Mouse (Mus musculus) kidney, embryonic 16.5 days (tissue): ENCODE measurements around the gene Toe1. TPM values are rescaled to one million over a fixed set of nuclear protein-coding genes. Genes with fewer than 3 reads are reported as not detected.

ENCODE experiments used
- ATAC-seq: fragments of 200-750 bp; cut with Nextera tagmentation; 2 replicates; pipeline ENCODE4 v1.8.0; 2017; ENCODE audit warnings: moderate TSS enrichment; ENCODE audit not compliant: low FRiP score, low TSS enrichment
- H3K27ac ChIP-seq: fragments of 300-500 bp; sonication (generic); 2 replicates; pipeline ENCODE4 v1.5.1; 2014; ENCODE audit warnings: low read length
- H3K27me3 ChIP-seq: fragments of 300-500 bp; sonication (generic); 2 replicates; pipeline ENCODE4 v1.6.1; 2014; ENCODE audit warnings: low read length, control low read depth, mixed read lengths; ENCODE audit not compliant: insufficient read depth
- H3K36me3 ChIP-seq: fragments of 300-500 bp; sonication (generic); 2 replicates; pipeline ENCODE4 v1.6.1; 2014; ENCODE audit warnings: low read length, control low read depth, mixed read lengths; ENCODE audit not compliant: insufficient read depth
- H3K4me1 ChIP-seq: fragments of 300-500 bp; sonication (generic); 2 replicates; pipeline ENCODE4 v1.6.1; 2014; ENCODE audit warnings: low read length, control low read depth, mixed read lengths; ENCODE audit not compliant: insufficient read depth
- H3K4me2 ChIP-seq: fragments of 300-500 bp; sonication (generic); replicated peaks from 2 replicates; pipeline ENCODE4 v1.6.1; 2014; ENCODE audit warnings: low read depth, low read length
- H3K4me3 ChIP-seq: fragments of 300-500 bp; sonication (generic); 2 replicates; pipeline ENCODE4 v1.5.1; 2014; ENCODE audit warnings: mild to moderate bottlenecking, low read length
- H3K9ac ChIP-seq: fragments of 300-500 bp; sonication (generic); replicated peaks from 2 replicates; pipeline ENCODE4 v1.6.1; 2014; ENCODE audit warnings: low read length
- H3K9me3 ChIP-seq: fragments of 300-500 bp; sonication (generic); 2 replicates; pipeline ENCODE4 v1.6.1; 2016; ENCODE audit warnings: low read length, control low read depth
- WGBS: fragments of 180-500 bp; shearing (Covaris S2); extraction: QIAGEN DNeasy Blood & Tissue Kit; methylation state at CpG from one replicate; pipeline ENCODE4 v1.1.7; 2014; 5-methylcytosine and 5-hydroxymethylcytosine counted together
- polyA plus RNA-seq: library from polyadenylated mRNA; unstranded; fragments of >200 nt; fragmentation: Nextera tagmentation; extraction: Ambion mirVana; gene quantifications from 2 replicates; pipeline ENCODE4 v1.2.1, GENCODE M21; 2015

Gene Toe1
- polyA plus RNA-seq, 1 experiment from 2014 or later = 42.8 TPM

GRCm38 (mm10) chr4:116799901-116800300 is 7.5 kb downstream of the Toe1 start:
- H3K27me3 ChIP-seq = no peaks in the 10 kb centered on the region
- no peak for ATAC-seq
- 39% methylated on average over 5 of the region's 5 CpGs for WGBS
- no peak overlapping the region for H3K9ac ChIP-seq
- H3K36me3 ChIP-seq = peaks cover 17% of the 10 kb centered on the region
- no peaks in the 10 kb centered on the region for H3K9me3 ChIP-seq
- no peaks in the 10 kb centered on the region for H3K4me1 ChIP-seq
- no peak overlapping the region for H3K27ac ChIP-seq
- H3K4me2 ChIP-seq = no peak overlapping the region
- no peak overlapping the region for H3K4me3 ChIP-seq

- Histone ChIP-seq H3K9me3 (no peaks in the 10 kb centered on the region), H3K27ac (no peak overlapping the region), H3K4me1 (no peaks in the 10 kb centered on the region), H3K4me3 (no peak overlapping the region), H3K36me3 (no peaks in the 10 kb centered on the region), H3K27me3 (no peaks in the 10 kb centered on the region), H3K9ac (no peak overlapping the region), H3K4me2 (no peak overlapping the region)
- 70% methylated on average over 1 of the region's 1 CpGs for WGBS
- ATAC-seq = no peak
Measured at GRCm38 (mm10) chr4:116796442-116797110, 10.9 kb downstream of the Toe1 start.

- Histone ChIP-seq H3K4me1 (no peaks in the 10 kb centered on the region), H3K4me2 (no peak overlapping the region), H3K9ac (no peak overlapping the region), H3K27me3 (no peaks in the 10 kb centered on the region), H3K27ac (no peak overlapping the region), H3K36me3 (no peaks in the 10 kb centered on the region), H3K4me3 (no peak overlapping the region), H3K9me3 (no peaks in the 10 kb centered on the region)
- 81% methylated on average over 2 of the region's 2 CpGs for WGBS
- no peak for ATAC-seq
Measured at GRCm38 (mm10) chr4:116794273-116794672, 13.2 kb downstream of the Toe1 start.

- no peaks in the 10 kb centered on the region for H3K9me3 ChIP-seq
- no peak overlapping the region for H3K27ac ChIP-seq
- WGBS = 83% methylated on average over 8 of the region's 8 CpGs
- H3K4me1 ChIP-seq = no peaks in the 10 kb centered on the region
- no peak overlapping the region for H3K4me2 ChIP-seq
- H3K9ac ChIP-seq = no peak overlapping the region
- no peak for ATAC-seq
- H3K27me3 ChIP-seq = no peaks in the 10 kb centered on the region
- H3K4me3 ChIP-seq = no peak overlapping the region
- H3K36me3 ChIP-seq = no peaks in the 10 kb centered on the region
Measured at GRCm38 (mm10) chr4:116792453-116792852, 15.0 kb downstream of the Toe1 start.

GRCm38 (mm10) chr4:116788956-116789355 is 18.5 kb downstream of the Toe1 start:
- Histone ChIP-seq H3K9me3 (no peaks in the 10 kb centered on the region), H3K27me3 (no peaks in the 10 kb centered on the region), H3K9ac (no peak overlapping the region), H3K27ac (no peak overlapping the region), H3K4me3 (no peak overlapping the region), H3K36me3 (no peaks in the 10 kb centered on the region), H3K4me2 (no peak overlapping the region), H3K4me1 (no peaks in the 10 kb centered on the region)
- ATAC-seq = 0 out of 2 replicates have a peak, but pooled peaks have one; percentile 61
- WGBS = 9% methylated on average over 3 of the region's 3 CpGs

GRCm38 (mm10) chr4:116787985-116788760 is 19.3 kb downstream of the Toe1 start:
- Histone ChIP-seq H3K27ac (no peak overlapping the region), H3K4me3 (no peak overlapping the region), H3K36me3 (no peaks in the 10 kb centered on the region), H3K27me3 (no peaks in the 10 kb centered on the region), H3K4me2 (no peak overlapping the region), H3K4me1 (no peaks in the 10 kb centered on the region), H3K9ac (no peak overlapping the region), H3K9me3 (no peaks in the 10 kb centered on the region)
- no peak for ATAC-seq
- 44% methylated on average over 7 of the region's 7 CpGs for WGBS

- no peak for ATAC-seq
- Histone ChIP-seq H3K9me3 (no peaks in the 10 kb centered on the region), H3K27me3 (no peaks in the 10 kb centered on the region), H3K9ac (no peak overlapping the region), H3K4me2 (no peak overlapping the region), H3K4me3 (no peak overlapping the region), H3K4me1 (no peaks in the 10 kb centered on the region), H3K36me3 (no peaks in the 10 kb centered on the region), H3K27ac (no peak overlapping the region)
- WGBS = 94% methylated on average over 1 of the region's 1 CpGs
Measured at GRCm38 (mm10) chr4:116786587-116786986, 20.9 kb downstream of the Toe1 start.

- Histone ChIP-seq H3K4me2 (no peak overlapping the region), H3K9me3 (no peaks in the 10 kb centered on the region), H3K9ac (no peak overlapping the region), H3K4me1 (no peaks in the 10 kb centered on the region), H3K27ac (no peak overlapping the region), H3K27me3 (no peaks in the 10 kb centered on the region), H3K36me3 (no peaks in the 10 kb centered on the region), H3K4me3 (no peak overlapping the region)
- no peak for ATAC-seq
- 29% methylated on average over 8 of the region's 8 CpGs for WGBS
Measured at GRCm38 (mm10) chr4:116782171-116782570, 25.3 kb downstream of the Toe1 start.

- Histone ChIP-seq H3K36me3 (no peaks in the 10 kb centered on the region), H3K9me3 (no peaks in the 10 kb centered on the region), H3K4me1 (no peaks in the 10 kb centered on the region), H3K4me3 (no peak overlapping the region), H3K27me3 (no peaks in the 10 kb centered on the region), H3K4me2 (no peak overlapping the region), H3K9ac (no peak overlapping the region), H3K27ac (no peak overlapping the region)
- no peak for ATAC-seq
- WGBS = 24% methylated on average over 2 of the region's 2 CpGs
Measured at GRCm38 (mm10) chr4:116781366-116781765, 26.1 kb downstream of the Toe1 start.

GRCm38 (mm10) chr4:116780541-116780940 is 26.9 kb downstream of the Toe1 start:
- Histone ChIP-seq H3K4me3 (no peak overlapping the region), H3K27ac (no peak overlapping the region), H3K9me3 (no peaks in the 10 kb centered on the region), H3K9ac (no peak overlapping the region), H3K4me2 (no peak overlapping the region), H3K4me1 (no peaks in the 10 kb centered on the region), H3K27me3 (no peaks in the 10 kb centered on the region), H3K36me3 (no peaks in the 10 kb centered on the region)
- WGBS = 62% methylated on average over 2 of the region's 2 CpGs
- ATAC-seq = no peak
